Mouse (Mus musculus): ENCODE measurements at regions not wholly inside any gene's neighbourhood (a gene's known extent, or its start where the extent isn't known, plus 50 kb on each side); places are given as distances from the start of the nearest gene placed in this dataset.

DNA sequence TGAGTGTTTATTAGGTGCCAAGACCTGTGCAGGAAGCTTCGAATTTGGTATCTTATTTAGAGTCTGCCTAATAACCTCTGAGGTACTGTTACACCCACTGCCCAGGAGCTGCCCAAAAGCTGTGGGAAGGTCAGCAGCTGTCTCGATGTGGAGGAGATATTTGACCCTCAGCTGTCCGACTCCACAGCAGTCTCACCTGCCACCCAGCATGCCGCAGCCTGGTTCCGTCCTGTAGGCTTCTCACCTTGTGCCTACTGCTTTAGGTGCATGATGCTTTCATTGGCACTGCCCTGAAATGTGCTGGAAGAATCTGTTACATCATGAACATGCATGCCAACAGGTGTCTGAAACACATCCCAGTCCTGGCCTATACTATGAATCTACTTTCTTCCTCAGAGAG, 444.9 kb upstream of the Gm765 start:
- TF ChIP-seq CTCF (IDR thresholded peaks at IDR 0.05; ENCODE audit: low read depth) (no peak), EP300 (IDR thresholded peaks at IDR 0.05; ENCODE audit: low read depth) (no peak)

Data from liver, embryonic 14.5 days (tissue).